Mouse (Mus musculus) C2C12 (cell line): ENCODE measurements around the gene Mfsd4a. TPM values are rescaled to one million over a fixed set of nuclear protein-coding genes. Genes with fewer than 3 reads are reported as not detected.

Experiments used
- H3K27me3 ChIP-seq: one replicate; pipeline ENCODE4 v1.6.1; 2011; ENCODE audit not compliant: control insufficient read depth, insufficient read depth, insufficient read length
- H3K36me3 ChIP-seq: one replicate; pipeline ENCODE4 v1.6.1; 2011; ENCODE audit not compliant: control insufficient read depth, insufficient read depth
- H3K4me3 ChIP-seq: one replicate; pipeline ENCODE4 v1.5.1; 2011; ENCODE audit warnings: mild to moderate bottlenecking, control low read depth; ENCODE audit not compliant: poor library complexity, insufficient read depth, severe bottlenecking
- H3K79me2 ChIP-seq: one replicate; pipeline ENCODE4 v1.6.1; 2011; ENCODE audit not compliant: control insufficient read depth, insufficient read depth
- H3K79me3 ChIP-seq: one replicate; pipeline ENCODE4 v1.6.1; 2011; ENCODE audit warnings: low read depth, control low read depth
- H3ac ChIP-seq: one replicate; pipeline ENCODE3; 2011; ENCODE audit warnings: low read depth; ENCODE audit not compliant: control insufficient read depth, insufficient read length
- CEBPB ChIP-seq: IDR thresholded peaks from one replicate; pipeline ENCODE4 v1.6.1; 2011; ENCODE audit warnings: low read depth, mild to moderate bottlenecking, control low read depth, moderate library complexity
- CTCF ChIP-seq: IDR thresholded peaks from one replicate; pipeline ENCODE4 v1.5.1; 2011; ENCODE audit not compliant: control insufficient read depth, insufficient read depth, insufficient read length
- FOSL1 ChIP-seq: IDR thresholded peaks from one replicate; pipeline ENCODE4 v1.8.0; 2011; ENCODE audit warnings: mild to moderate bottlenecking, low read length; ENCODE audit not compliant: poor library complexity, insufficient read depth, severe bottlenecking
- MAX ChIP-seq: IDR thresholded peaks from one replicate; pipeline ENCODE4 v1.6.1; 2011; ENCODE audit warnings: mild to moderate bottlenecking, control low read depth
- MYOD1 ChIP-seq: IDR thresholded peaks from one replicate; pipeline ENCODE4 v1.6.1; 2011; ENCODE audit warnings: low read depth; ENCODE audit not compliant: control insufficient read depth, insufficient read length
- MYOG ChIP-seq: IDR thresholded peaks from one replicate; pipeline ENCODE4 v1.6.1; 2011; ENCODE audit not compliant: control insufficient read depth, insufficient read length; ENCODE audit errors: extremely low read depth
- USF1 ChIP-seq: IDR thresholded peaks from one replicate; pipeline ENCODE4 v1.6.1; 2011; ENCODE audit warnings: low read depth, mild to moderate bottlenecking, control low read depth, moderate library complexity
- polyA plus RNA-seq: library from polyadenylated mRNA; unstranded; fragments of >200 nt; fragmentation: generic; extraction: Trizol; gene quantifications from one replicate; pipeline ENCODE4 v1.2.1, GENCODE M21; 2012; ENCODE audit warnings: missing spikeins

Gene Mfsd4a
- polyA plus RNA-seq, 1 experiment = 7.8 TPM

DNA sequence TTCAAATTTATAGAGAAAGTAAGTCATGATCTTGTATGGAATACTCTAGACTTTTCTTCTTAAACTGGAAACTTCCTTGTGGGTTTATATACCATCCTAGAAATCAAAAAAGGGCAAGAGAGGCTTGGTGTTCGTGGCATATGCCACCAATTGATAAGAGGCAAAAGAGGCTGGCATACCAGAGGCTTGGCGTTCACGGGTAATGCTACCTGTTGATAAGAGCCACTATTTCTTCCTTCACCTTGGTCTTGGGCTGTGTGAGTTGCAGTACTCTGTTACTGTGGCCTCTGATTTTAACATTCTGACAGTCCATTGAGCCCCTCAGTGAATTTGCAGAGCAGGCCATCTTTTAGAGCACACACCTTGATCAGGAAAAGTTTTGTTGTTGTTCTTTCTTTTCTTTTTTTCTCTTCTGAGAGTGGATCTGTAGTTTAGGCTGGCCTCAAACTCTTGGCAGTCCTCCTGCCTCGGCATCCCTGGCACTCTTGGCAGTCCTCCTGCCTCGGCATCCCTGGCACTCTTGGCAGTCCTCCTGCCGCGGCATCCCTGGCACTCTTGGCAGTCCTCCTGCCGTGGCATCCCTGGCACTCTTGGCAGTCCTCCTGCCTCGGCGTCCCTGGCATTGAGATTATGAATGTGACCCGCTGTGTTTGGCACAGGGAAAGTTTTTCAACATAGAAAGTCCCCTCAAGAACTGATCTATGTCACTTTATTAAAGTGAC lies 40.8 kb downstream of the Mfsd4a start:
- Histone ChIP-seq H3K79me3 (no peaks in the 10 kb centered on the region), H3K36me3 (peaks cover 60% of the 10 kb centered on the region), H3K4me3 (no peak overlapping the region), H3K27me3 (no peaks in the 10 kb centered on the region), H3K79me2 (no peaks in the 10 kb centered on the region), H3ac (no peak overlapping the region)
- TF ChIP-seq CEBPB (no peak), MAX (no peak), MYOG (no peak), FOSL1 (no peak), MYOD1 (no peak), USF1 (no peak), CTCF (no peak)

- Histone ChIP-seq H3K79me2 (no peaks in the 10 kb centered on the region), H3K4me3 (no peak overlapping the region), H3K27me3 (no peaks in the 10 kb centered on the region), H3ac (no peak overlapping the region), H3K36me3 (peaks cover 78% of the 10 kb centered on the region), H3K79me3 (no peaks in the 10 kb centered on the region)
- TF ChIP-seq MYOD1 (no peak), FOSL1 (no peak), USF1 (no peak), MAX (no peak), MYOG (no peak), CTCF (no peak)
Observed at GRCm38 (mm10) chr1:132022107-132022506, 45.8 kb downstream of the Mfsd4a start.

DNA sequence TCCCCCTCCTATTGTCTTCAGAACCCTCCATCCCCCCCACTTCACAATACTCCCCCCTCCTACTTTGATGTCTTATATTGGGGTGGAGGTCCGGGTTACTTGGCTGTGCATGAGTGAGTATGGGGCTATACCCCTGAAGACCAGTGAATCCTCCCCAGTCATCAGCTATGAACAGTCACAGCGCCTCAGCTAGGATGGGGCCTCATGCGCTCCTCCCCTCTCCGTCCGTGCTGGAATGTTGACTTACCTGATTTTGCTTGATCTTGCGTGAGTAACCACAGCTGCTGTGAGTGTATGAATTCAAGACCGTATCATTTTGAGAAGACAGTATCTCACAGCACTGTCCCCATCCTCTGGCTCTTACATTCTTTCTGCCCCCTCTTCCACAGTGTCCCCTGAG lies 48.0 kb downstream of the Mfsd4a start:
- Histone ChIP-seq H3K27me3 (no peaks in the 10 kb centered on the region), H3ac (no peak overlapping the region), H3K36me3 (peaks cover 76% of the 10 kb centered on the region), H3K79me3 (peaks cover 11% of the 10 kb centered on the region), H3K4me3 (no peak overlapping the region), H3K79me2 (peaks cover 14% of the 10 kb centered on the region)
- no peak for TF ChIP-seq MYOG
- TF ChIP-seq MAX = no peak
- no peak for TF ChIP-seq USF1
- no peak for TF ChIP-seq MYOD1
- TF ChIP-seq CEBPB = no peak
- TF ChIP-seq CTCF = no peak
- no peak for TF ChIP-seq FOSL1

- no peak overlapping the region for H3ac ChIP-seq
- H3K79me3 ChIP-seq = peaks cover 40% of the 10 kb centered on the region
- H3K79me2 ChIP-seq = peaks cover 46% of the 10 kb centered on the region
- no peak for TF ChIP-seq FOSL1
- TF ChIP-seq MYOG = no peak
- no peak for TF ChIP-seq USF1
- TF ChIP-seq CEBPB = no peak
- TF ChIP-seq MAX = no peak
- no peak for TF ChIP-seq MYOD1
- no peak for TF ChIP-seq CTCF
- no peaks in the 10 kb centered on the region for H3K27me3 ChIP-seq
- peaks cover 67% of the 10 kb centered on the region for H3K36me3 ChIP-seq
- no peak overlapping the region for H3K4me3 ChIP-seq
Observed at GRCm38 (mm10) chr1:132016691-132017090, 51.2 kb downstream of the Mfsd4a start.

- Histone ChIP-seq H3ac (no peak overlapping the region), H3K79me2 (peaks cover 65% of the 10 kb centered on the region), H3K27me3 (no peaks in the 10 kb centered on the region), H3K79me3 (peaks cover 50% of the 10 kb centered on the region), H3K4me3 (no peak overlapping the region), H3K36me3 (peaks cover 49% of the 10 kb centered on the region)
- TF ChIP-seq USF1 (no peak), MYOD1 (no peak), CTCF (no peak), MYOG (no peak), CEBPB (no peak), FOSL1 (no peak), MAX (no peak)
Observed at GRCm38 (mm10) chr1:132014800-132015199, 53.1 kb downstream of the Mfsd4a start.
